Mouse (Mus musculus): Measurements from ENCODE around the gene Lbx1. TPM values are rescaled to one million over a fixed set of nuclear protein-coding genes. Genes with fewer than 3 reads are reported as not detected.

The Lbx1 gene
- total RNA-seq (2015; ENCODE audit: low replicate concordance), result not detected in 2 replicates
- total RNA-seq (2017; ENCODE audit: low replicate concordance), result not detected in 2 replicates

- no peak for ATAC-seq (replicated peaks; ENCODE audit: low FRiP score, poor library complexity, severe bottlenecking)
Measured at GRCm38 (mm10) chr19:45235766-45236362, at the start of gene Lbx1. Gene Lbx1, minus strand, starts transcription at chr19:45235812.

GRCm38 (mm10) chr19:45283302-45283701 is 47.7 kb upstream of the Lbx1 start:
- no peak for ATAC-seq (replicated peaks; ENCODE audit: low FRiP score, poor library complexity, severe bottlenecking)

GRCm38 (mm10) chr19:45276196-45276595 is 40.6 kb upstream of the Lbx1 start:
- no peak for ATAC-seq (replicated peaks; ENCODE audit: low FRiP score, poor library complexity, severe bottlenecking)

GRCm38 (mm10) chr19:45271986-45272385 is 36.4 kb upstream of the Lbx1 start:
- no peak for ATAC-seq (replicated peaks; ENCODE audit: low FRiP score, poor library complexity, severe bottlenecking)

GRCm38 (mm10) chr19:45262995-45263394 is 27.4 kb upstream of the Lbx1 start:
- no peak for ATAC-seq (replicated peaks; ENCODE audit: low FRiP score, poor library complexity, severe bottlenecking)

GRCm38 (mm10) chr19:45257414-45258326 is 22.1 kb upstream of the Lbx1 start:
- ATAC-seq (replicated peaks; ENCODE audit: low FRiP score, poor library complexity, severe bottlenecking), result no peak

- no peak for ATAC-seq (replicated peaks; ENCODE audit: low FRiP score, poor library complexity, severe bottlenecking)
Measured at GRCm38 (mm10) chr19:45254806-45255205, 19.2 kb upstream of the Lbx1 start.

GRCm38 (mm10) chr19:45252436-45252835 is 16.8 kb upstream of the Lbx1 start:
- no peak for ATAC-seq (replicated peaks; ENCODE audit: low FRiP score, poor library complexity, severe bottlenecking)

- no peak for ATAC-seq (replicated peaks; ENCODE audit: low FRiP score, poor library complexity, severe bottlenecking)
Measured at GRCm38 (mm10) chr19:45248691-45249090, 13.1 kb upstream of the Lbx1 start.

- no peak for ATAC-seq (replicated peaks; ENCODE audit: low FRiP score, poor library complexity, severe bottlenecking)
Measured at GRCm38 (mm10) chr19:45243918-45244700, 8.5 kb upstream of the Lbx1 start.

GRCm38 (mm10) chr19:45243264-45243602 is 7.6 kb upstream of the Lbx1 start:
- no peak for ATAC-seq (replicated peaks; ENCODE audit: low FRiP score, poor library complexity, severe bottlenecking)

GRCm38 (mm10) chr19:45242348-45243263 is 7.0 kb upstream of the Lbx1 start:
- ATAC-seq (replicated peaks; ENCODE audit: low FRiP score, poor library complexity, severe bottlenecking), result no peak

- no peak for ATAC-seq (replicated peaks; ENCODE audit: low FRiP score, poor library complexity, severe bottlenecking)
Measured at GRCm38 (mm10) chr19:45242017-45242347, 6.4 kb upstream of the Lbx1 start.

GRCm38 (mm10) chr19:45240026-45240425 is 4.4 kb upstream of the Lbx1 start:
- ATAC-seq (replicated peaks; ENCODE audit: low FRiP score, poor library complexity, severe bottlenecking), result no peak

GRCm38 (mm10) chr19:45239191-45239590 is 3.6 kb upstream of the Lbx1 start:
- no peak for ATAC-seq (replicated peaks; ENCODE audit: low FRiP score, poor library complexity, severe bottlenecking)

- ATAC-seq (replicated peaks; ENCODE audit: low FRiP score, poor library complexity, severe bottlenecking), result no peak
Measured at GRCm38 (mm10) chr19:45237665-45238209, 2.1 kb upstream of the Lbx1 start.

GRCm38 (mm10) chr19:45237099-45237498 is 1.5 kb upstream of the Lbx1 start:
- ATAC-seq (replicated peaks; ENCODE audit: low FRiP score, poor library complexity, severe bottlenecking), result no peak

GRCm38 (mm10) chr19:45236363-45236942 is 841 bp upstream of the Lbx1 start:
- ATAC-seq (replicated peaks; ENCODE audit: low FRiP score, poor library complexity, severe bottlenecking), result no peak

- no peak for ATAC-seq (replicated peaks; ENCODE audit: low FRiP score, poor library complexity, severe bottlenecking)
Measured at GRCm38 (mm10) chr19:45235331-45235741, 276 bp downstream of the Lbx1 start.

Data from erythroblast, adult 5-6 weeks (primary cell).